Mouse (Mus musculus): ENCODE measurements around the gene Mum1. TPM values are rescaled to one million over a fixed set of nuclear protein-coding genes. Genes with fewer than 3 reads are reported as not detected.
"Not testable (repeated sequence)": the region's sequence is repeated elsewhere in the genome, so short reads cannot be mapped to it uniquely, and the experiment has no call there.

The Mum1 gene
- total RNA-seq, 2 experiments from 2014 or later = 37.8 to 43.3 TPM

GRCm38 (mm10) chr10:80215048-80215772 lies 11.0 kb upstream of the Mum1 start:
- no peak for DNase-seq (ENCODE audit: extremely low spot score in 1 of 2, low spot score in 2 of 2)
- intact Hi-C loops (cut with DNase I) = no loop called here
- H3K4me3 ChIP-seq = no peak overlapping the region
- H3K27ac ChIP-seq = no peak overlapping the region
- no peak for TF ChIP-seq CTCF (IDR thresholded peaks at IDR 0.05)

GRCm38 (mm10) chr10:80220676-80221075 lies 5.6 kb upstream of the Mum1 start:
- no peak overlapping the region for H3K27ac ChIP-seq
- no peak for DNase-seq (ENCODE audit: extremely low spot score in 1 of 2, low spot score in 2 of 2)
- intact Hi-C loops (cut with DNase I) = no loop called here
- H3K4me3 ChIP-seq = no peak overlapping the region
- no peak for TF ChIP-seq CTCF (IDR thresholded peaks at IDR 0.05)

- H3K4me3 ChIP-seq; H3K27ac ChIP-seq; DNase-seq (ENCODE audit: extremely low spot score in 1 of 2, low spot score in 2 of 2); intact Hi-C loops (cut with DNase I): not testable (repeated sequence)
Observed at GRCm38 (mm10) chr10:80223137-80223536, 3.1 kb upstream of the Mum1 start.

GRCm38 (mm10) chr10:80226071-80226415 lies 191 bp upstream of the Mum1 start:
- intact Hi-C loops (cut with DNase I) = loop anchor here (2.0 kb wide), 1 partner anchor 19 kb away; no protein-coding TSS in a partner anchor

GRCm38 (mm10) chr10:80227166-80227539 lies 919 bp downstream of the Mum1 start:
- intact Hi-C loops (cut with DNase I) = loop anchor here (2.0 kb wide), 1 partner anchor 18 kb away; no protein-coding TSS in a partner anchor
- Histone ChIP-seq H3K4me3 (peak overlapping the region; percentile 84), H3K27ac (peak overlapping the region; percentile 96)
- DNase-seq (ENCODE audit: extremely low spot score in 1 of 2, low spot score in 2 of 2) = no peak
- TF ChIP-seq CTCF (IDR thresholded peaks at IDR 0.05) = no peak

More at GRCm38 (mm10) chr10:80226071-80226415, 191 bp upstream of the Mum1 start:
- Histone ChIP-seq H3K4me3 (peak overlapping the region; percentile 84), H3K27ac (peak overlapping the region; percentile 85)
- no peak for DNase-seq (ENCODE audit: extremely low spot score in 1 of 2, low spot score in 2 of 2)
- TF ChIP-seq CTCF (IDR thresholded peaks at IDR 0.05) = no peak

GRCm38 (mm10) chr10:80227877-80228775 lies 1.9 kb downstream of the Mum1 start:
- intact Hi-C loops (cut with DNase I) = loop anchor here (2.0 kb wide), 1 partner anchor 17 kb away; no protein-coding TSS in a partner anchor
- peak overlapping the region; percentile 84 for H3K4me3 ChIP-seq
- H3K27ac ChIP-seq = peak overlapping the region; percentile 96
- TF ChIP-seq CTCF (IDR thresholded peaks at IDR 0.05) = no peak
- no peak for DNase-seq (ENCODE audit: extremely low spot score in 1 of 2, low spot score in 2 of 2)

GRCm38 (mm10) chr10:80236145-80236825 lies 10.1 kb downstream of the Mum1 start:
- H3K4me3 ChIP-seq = no peak overlapping the region
- TF ChIP-seq CTCF (IDR thresholded peaks at IDR 0.05) = no peak
- no peak overlapping the region for H3K27ac ChIP-seq
- intact Hi-C loops (cut with DNase I) = no loop called here
- DNase-seq (ENCODE audit: extremely low spot score in 1 of 2, low spot score in 2 of 2) = no peak

GRCm38 (mm10) chr10:80237020-80237419 lies 10.8 kb downstream of the Mum1 start:
- Histone ChIP-seq H3K4me3 (no peak overlapping the region), H3K27ac (no peak overlapping the region)
- intact Hi-C loops (cut with DNase I) = no loop called here
- TF ChIP-seq CTCF (IDR thresholded peaks at IDR 0.05) = no peak
- DNase-seq (ENCODE audit: extremely low spot score in 1 of 2, low spot score in 2 of 2) = no peak

GRCm38 (mm10) chr10:80238306-80238705 lies 12.1 kb downstream of the Mum1 start:
- H3K4me3 ChIP-seq = no peak overlapping the region
- intact Hi-C loops (cut with DNase I) = no loop called here
- no peak overlapping the region for H3K27ac ChIP-seq
- TF ChIP-seq CTCF (IDR thresholded peaks at IDR 0.05) = no peak
- DNase-seq (ENCODE audit: extremely low spot score in 1 of 2, low spot score in 2 of 2) = no peak

GRCm38 (mm10) chr10:80239791-80240190 lies 13.6 kb downstream of the Mum1 start:
- H3K4me3 ChIP-seq = no peak overlapping the region
- no peak for DNase-seq (ENCODE audit: extremely low spot score in 1 of 2, low spot score in 2 of 2)
- intact Hi-C loops (cut with DNase I) = loop anchor here (10.0 kb wide), 1 partner anchor 255 kb away; the partner anchor contains the start of genes Cnn2 and Tmem259
- no peak overlapping the region for H3K27ac ChIP-seq
- TF ChIP-seq CTCF (IDR thresholded peaks at IDR 0.05) = no peak

- TF ChIP-seq CTCF (IDR thresholded peaks at IDR 0.05) = no peak
Observed at GRCm38 (mm10) chr10:80242088-80242487, 15.9 kb downstream of the Mum1 start.

More at GRCm38 (mm10) chr10:80242088-80242487, 15.9 kb downstream of the Mum1 start:
- no peak overlapping the region for H3K4me3 ChIP-seq
- DNase-seq (ENCODE audit: extremely low spot score in 1 of 2, low spot score in 2 of 2) = no peak
- no peak overlapping the region for H3K27ac ChIP-seq
- intact Hi-C loops (cut with DNase I) = loop anchor here (10.0 kb wide), 1 partner anchor 257 kb away; the partner anchor contains the start of genes Cnn2 and Tmem259
